Mouse (Mus musculus) kidney, embryonic 16.5 days (tissue): Measurements from ENCODE around the gene Ctcfl. TPM values are rescaled to one million over a fixed set of nuclear protein-coding genes. Genes with fewer than 3 reads are reported as not detected.

ENCODE experiments used
- ATAC-seq: fragments of 200-750 bp; cut with Nextera tagmentation; 2 replicates; pipeline ENCODE4 v1.8.0; 2017; ENCODE audit warnings: moderate TSS enrichment; ENCODE audit not compliant: low FRiP score, low TSS enrichment
- H3K27ac ChIP-seq: fragments of 300-500 bp; sonication (generic); 2 replicates; pipeline ENCODE4 v1.5.1; 2014; ENCODE audit warnings: low read length
- H3K27me3 ChIP-seq: fragments of 300-500 bp; sonication (generic); 2 replicates; pipeline ENCODE4 v1.6.1; 2014; ENCODE audit warnings: low read length, control low read depth, mixed read lengths; ENCODE audit not compliant: insufficient read depth
- H3K36me3 ChIP-seq: fragments of 300-500 bp; sonication (generic); 2 replicates; pipeline ENCODE4 v1.6.1; 2014; ENCODE audit warnings: low read length, control low read depth, mixed read lengths; ENCODE audit not compliant: insufficient read depth
- H3K4me1 ChIP-seq: fragments of 300-500 bp; sonication (generic); 2 replicates; pipeline ENCODE4 v1.6.1; 2014; ENCODE audit warnings: low read length, control low read depth, mixed read lengths; ENCODE audit not compliant: insufficient read depth
- H3K4me2 ChIP-seq: fragments of 300-500 bp; sonication (generic); replicated peaks from 2 replicates; pipeline ENCODE4 v1.6.1; 2014; ENCODE audit warnings: low read depth, low read length
- H3K4me3 ChIP-seq: fragments of 300-500 bp; sonication (generic); 2 replicates; pipeline ENCODE4 v1.5.1; 2014; ENCODE audit warnings: mild to moderate bottlenecking, low read length
- H3K9ac ChIP-seq: fragments of 300-500 bp; sonication (generic); replicated peaks from 2 replicates; pipeline ENCODE4 v1.6.1; 2014; ENCODE audit warnings: low read length
- H3K9me3 ChIP-seq: fragments of 300-500 bp; sonication (generic); 2 replicates; pipeline ENCODE4 v1.6.1; 2016; ENCODE audit warnings: low read length, control low read depth
- WGBS: fragments of 180-500 bp; shearing (Covaris S2); extraction: QIAGEN DNeasy Blood & Tissue Kit; methylation state at CpG from one replicate; pipeline ENCODE4 v1.1.7; 2014; 5-methylcytosine and 5-hydroxymethylcytosine counted together
- polyA plus RNA-seq: library from polyadenylated mRNA; unstranded; fragments of >200 nt; fragmentation: Nextera tagmentation; extraction: Ambion mirVana; gene quantifications from 2 replicates; pipeline ENCODE4 v1.2.1, GENCODE M21; 2015

The Ctcfl gene
- polyA plus RNA-seq, 1 experiment from 2014 or later, result 0.07 TPM

GRCm38 (mm10) chr2:173056303-173056881 lies 62.9 kb downstream of the Ctcfl start:
- 75% methylated on average over 10 of the region's 10 CpGs for WGBS

DNA sequence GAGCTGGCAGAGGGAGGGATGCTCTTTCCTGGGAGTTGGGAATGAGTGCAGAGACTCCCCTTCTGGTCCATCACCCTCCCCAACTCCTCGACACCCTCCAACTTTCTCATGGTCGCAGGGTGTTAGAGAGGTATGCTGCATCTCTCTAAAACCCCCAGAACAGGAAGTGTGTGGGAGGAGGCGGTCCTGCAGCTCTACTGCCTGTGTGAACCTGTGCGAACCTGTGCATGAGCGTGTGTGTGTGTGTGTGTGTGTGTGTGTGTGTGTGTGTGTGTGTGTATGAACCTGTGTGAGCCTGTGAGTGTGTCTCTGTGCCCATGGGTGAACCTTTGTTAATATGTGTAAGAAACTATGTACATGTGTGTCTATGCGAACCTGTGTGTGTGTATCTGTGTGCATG lies 65.5 kb downstream of the Ctcfl start:
- 67% methylated on average over 6 of the region's 6 CpGs for WGBS
- H3K27me3 ChIP-seq, result no peaks in the 10 kb centered on the region
- ATAC-seq, result no peak

More at GRCm38 (mm10) chr2:173056303-173056881, 62.9 kb downstream of the Ctcfl start:
- ATAC-seq, result no peak
- no peaks in the 10 kb centered on the region for H3K36me3 ChIP-seq
- H3K4me3 ChIP-seq, result no peak overlapping the region
- H3K27ac ChIP-seq, result no peak overlapping the region
- no peaks in the 10 kb centered on the region for H3K9me3 ChIP-seq
- H3K27me3 ChIP-seq, result no peaks in the 10 kb centered on the region
- H3K4me1 ChIP-seq, result 0 out of 2 replicates have a peak, but pooled peaks cover under 1% of the 10 kb centered on the region
- H3K4me2 ChIP-seq, result no peak overlapping the region
- H3K9ac ChIP-seq, result no peak overlapping the region

GRCm38 (mm10) chr2:173052881-173053280 lies 66.4 kb downstream of the Ctcfl start:
- no peak for ATAC-seq
- peaks cover 5% of the 10 kb centered on the region for H3K4me1 ChIP-seq
- no peaks in the 10 kb centered on the region for H3K27me3 ChIP-seq
- no peaks in the 10 kb centered on the region for H3K9me3 ChIP-seq
- H3K4me2 ChIP-seq, result no peak overlapping the region
- WGBS, result 90% methylated on average over 8 of the region's 8 CpGs
- H3K9ac ChIP-seq, result no peak overlapping the region
- no peaks in the 10 kb centered on the region for H3K36me3 ChIP-seq
- H3K27ac ChIP-seq, result no peak overlapping the region
- H3K4me3 ChIP-seq, result no peak overlapping the region

More for the DNA sequence above, 65.5 kb downstream of the Ctcfl start:
- no peaks in the 10 kb centered on the region for H3K36me3 ChIP-seq
- H3K4me3 ChIP-seq, result no peak overlapping the region
- H3K9ac ChIP-seq, result no peak overlapping the region
- H3K27ac ChIP-seq, result no peak overlapping the region
- no peak overlapping the region for H3K4me2 ChIP-seq
- H3K9me3 ChIP-seq, result no peaks in the 10 kb centered on the region
- H3K4me1 ChIP-seq, result no peaks in the 10 kb centered on the region

- H3K4me2 ChIP-seq, result no peak overlapping the region
- no peak overlapping the region for H3K9ac ChIP-seq
- no peaks in the 10 kb centered on the region for H3K27me3 ChIP-seq
- peaks cover 20% of the 10 kb centered on the region for H3K4me1 ChIP-seq
- H3K4me3 ChIP-seq, result no peak overlapping the region
- no peaks in the 10 kb centered on the region for H3K9me3 ChIP-seq
- no peak overlapping the region for H3K27ac ChIP-seq
- no peaks in the 10 kb centered on the region for H3K36me3 ChIP-seq
- ATAC-seq, result no peak
- WGBS, result 53% methylated on average over 8 of the region's 8 CpGs
Measured at GRCm38 (mm10) chr2:173050604-173051382, 68.5 kb downstream of the Ctcfl start.

- no peak for ATAC-seq
- no peak overlapping the region for H3K27ac ChIP-seq
- H3K9ac ChIP-seq, result no peak overlapping the region
- no peaks in the 10 kb centered on the region for H3K9me3 ChIP-seq
- H3K4me2 ChIP-seq, result no peak overlapping the region
- no peaks in the 10 kb centered on the region for H3K36me3 ChIP-seq
- peaks cover 20% of the 10 kb centered on the region for H3K4me1 ChIP-seq
- WGBS, result 61% methylated on average over 6 of the region's 6 CpGs
- H3K4me3 ChIP-seq, result no peak overlapping the region
- no peaks in the 10 kb centered on the region for H3K27me3 ChIP-seq
Measured at GRCm38 (mm10) chr2:173049817-173050216, 69.5 kb downstream of the Ctcfl start.

GRCm38 (mm10) chr2:173049231-173049630 lies 70.1 kb downstream of the Ctcfl start:
- Histone ChIP-seq H3K36me3 (no peaks in the 10 kb centered on the region), H3K4me2 (no peak overlapping the region), H3K4me3 (no peak overlapping the region), H3K9me3 (no peaks in the 10 kb centered on the region), H3K4me1 (peaks cover 20% of the 10 kb centered on the region), H3K9ac (no peak overlapping the region), H3K27me3 (no peaks in the 10 kb centered on the region), H3K27ac (no peak overlapping the region)
- no peak for ATAC-seq
- WGBS, result 82% methylated on average over 3 of the region's 3 CpGs

GRCm38 (mm10) chr2:173048041-173048745 lies 71.1 kb downstream of the Ctcfl start:
- H3K27ac ChIP-seq, result peak overlapping the region; percentile 50
- H3K27me3 ChIP-seq, result no peaks in the 10 kb centered on the region
- H3K4me2 ChIP-seq, result no peak overlapping the region
- ATAC-seq, result peak; percentile 3; the same call in 1 of the 2 replicates
- H3K4me1 ChIP-seq, result peaks cover 21% of the 10 kb centered on the region
- H3K9ac ChIP-seq, result no peak overlapping the region; the same call in 1 of the 2 replicates
- H3K36me3 ChIP-seq, result no peaks in the 10 kb centered on the region
- H3K9me3 ChIP-seq, result no peaks in the 10 kb centered on the region
- WGBS, result 49% methylated on average over 17 of the region's 17 CpGs
- no peak overlapping the region for H3K4me3 ChIP-seq

DNA sequence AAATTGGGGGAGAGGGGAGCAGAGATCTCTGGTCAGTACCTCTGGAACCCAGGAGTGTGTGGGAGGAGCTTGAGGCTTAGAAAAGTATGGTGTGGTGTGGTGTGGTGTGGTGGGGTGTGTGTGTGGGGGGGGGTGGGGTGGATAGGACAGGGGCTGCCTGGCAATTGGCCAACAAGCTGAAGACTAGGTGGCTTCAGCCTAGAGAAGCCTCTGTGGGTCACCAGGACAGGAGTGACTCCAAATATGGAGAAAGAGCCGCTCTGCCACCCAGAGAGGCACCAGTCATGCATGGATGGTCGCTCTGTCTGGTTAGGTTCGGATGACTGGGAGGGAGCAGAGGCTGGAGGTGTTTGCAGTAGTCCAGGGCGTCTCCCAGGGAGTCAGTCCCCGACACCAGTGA lies 71.9 kb downstream of the Ctcfl start:
- Histone ChIP-seq H3K4me1 (peaks cover 27% of the 10 kb centered on the region), H3K9me3 (no peaks in the 10 kb centered on the region), H3K4me3 (no peak overlapping the region), H3K36me3 (no peaks in the 10 kb centered on the region), H3K4me2 (no peak overlapping the region), H3K27ac (peak overlapping the region; percentile 50), H3K9ac (no peak overlapping the region), H3K27me3 (no peaks in the 10 kb centered on the region)
- peak; percentile 78 for ATAC-seq
- WGBS, result 38% methylated on average over 5 of the region's 5 CpGs

GRCm38 (mm10) chr2:173046582-173047297 lies 72.6 kb downstream of the Ctcfl start:
- Histone ChIP-seq H3K36me3 (no peaks in the 10 kb centered on the region), H3K4me2 (no peak overlapping the region), H3K27me3 (no peaks in the 10 kb centered on the region), H3K27ac (peak overlapping the region; percentile 25; the same call in 1 of the 2 replicates), H3K4me3 (no peak overlapping the region), H3K4me1 (peaks cover 28% of the 10 kb centered on the region), H3K9ac (no peak overlapping the region), H3K9me3 (no peaks in the 10 kb centered on the region)
- WGBS, result 62% methylated on average over 15 of the region's 15 CpGs
- no peak for ATAC-seq
